Mouse (Mus musculus): ENCODE data around the gene Hdac10. TPM values are rescaled to one million over a fixed set of nuclear protein-coding genes. Genes with fewer than 3 reads are reported as not detected.
A peak's percentile ranks its signal among the peaks of the same experiment; 100 is the strongest.

The Hdac10 gene
- polyA plus RNA-seq, 1 experiment = 3.8 TPM

DNA sequence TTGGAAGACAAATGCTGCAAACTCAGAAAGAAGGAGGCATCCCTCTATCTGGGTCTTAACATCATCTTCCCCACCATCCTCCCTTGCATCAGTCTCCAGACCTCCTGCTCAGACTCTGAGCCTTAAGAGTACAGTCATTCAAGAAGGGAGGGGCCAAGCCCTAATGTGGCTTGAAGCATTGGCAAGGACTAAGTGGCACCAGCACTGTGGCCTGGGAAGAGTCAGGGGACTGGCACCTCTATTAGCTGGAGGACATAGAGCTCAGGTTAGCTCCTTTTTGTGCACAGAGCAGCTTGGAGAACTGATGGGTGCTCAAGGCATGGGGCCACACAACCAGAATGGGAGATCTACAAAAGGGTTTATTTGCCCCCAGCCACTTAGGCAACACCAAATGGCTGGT is 1.7 kb upstream of the Hdac10 start:
- Histone ChIP-seq H3K4me1 (peaks cover 53% of the 10 kb centered on the region), H3K27me3 (replicated peaks) (peaks cover 46% of the 10 kb centered on the region), H3K4me3 (replicated peaks) (no peak overlapping the region), H3K9me3 (peaks cover 9% of the 10 kb centered on the region; the same call in 1 of the 2 replicates), H3K36me3 (replicated peaks; ENCODE audit: low read length) (peaks cover 14% of the 10 kb centered on the region)
- no peak for TF ChIP-seq GATA1 (IDR thresholded peaks at IDR 0.05; ENCODE audit: borderline replicate concordance, low read length)

DNA sequence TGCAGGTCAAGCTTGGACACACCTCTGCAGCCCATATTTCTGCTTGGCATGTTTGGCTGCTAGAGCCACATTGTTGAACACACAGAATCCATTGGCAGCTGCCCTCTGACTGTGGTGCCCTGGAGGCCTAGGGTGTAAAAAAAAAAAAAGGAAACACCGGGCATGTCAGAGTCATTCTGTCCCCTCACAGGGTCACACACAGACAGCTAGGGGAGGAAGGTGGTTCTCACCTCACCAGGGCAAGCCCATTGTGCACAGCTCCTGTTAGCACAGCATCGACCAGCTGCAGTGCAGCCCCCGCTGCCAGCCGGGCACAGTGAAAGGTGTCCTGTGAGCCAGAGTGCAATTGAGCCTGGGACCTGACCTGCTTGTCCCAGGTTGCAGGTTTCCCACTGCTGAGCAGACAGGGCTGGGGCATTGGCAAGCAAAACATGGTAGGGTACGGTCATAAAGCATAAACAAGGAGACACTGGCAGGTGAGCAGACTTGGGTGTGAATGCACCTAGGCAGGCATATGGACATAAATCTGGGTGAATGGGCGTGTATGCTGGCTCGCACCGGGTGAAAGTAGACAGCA is 1.0 kb downstream of the Hdac10 start:
- peaks cover 67% of the 10 kb centered on the region for H3K4me1 ChIP-seq
- H3K27me3 ChIP-seq (replicated peaks) = peaks cover 28% of the 10 kb centered on the region
- TF ChIP-seq GATA1 (IDR thresholded peaks at IDR 0.05; ENCODE audit: borderline replicate concordance, low read length) = no peak
- TF ChIP-seq FLI1 (IDR thresholded peaks at IDR 0.05; ENCODE audit: low read length) = no peak
- H3K9me3 ChIP-seq = 0 out of 2 replicates have a peak, but pooled peaks cover 2% of the 10 kb centered on the region
- peaks cover 25% of the 10 kb centered on the region for H3K36me3 ChIP-seq (replicated peaks; ENCODE audit: low read length)
- peak overlapping the region; percentile 97 for H3K4me3 ChIP-seq (replicated peaks)

DNA sequence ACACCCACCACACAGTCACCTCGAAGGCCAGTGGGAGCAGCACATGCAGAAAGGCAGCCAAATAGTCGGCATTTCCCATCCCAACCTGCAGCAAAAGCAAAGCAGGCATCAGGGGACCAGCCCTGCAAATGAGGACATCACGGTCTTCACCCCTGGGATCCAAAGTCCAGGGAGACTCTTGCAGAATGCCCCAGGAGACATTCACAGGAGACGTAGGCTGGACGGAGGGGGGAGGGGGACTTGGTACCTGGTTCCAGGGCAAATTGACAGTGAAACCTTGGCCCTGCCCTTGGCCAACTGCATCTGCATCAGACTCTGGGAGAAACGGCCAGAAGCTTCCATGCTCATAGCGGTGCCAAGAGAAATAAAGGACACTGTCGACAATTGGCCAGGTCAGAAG is 1.9 kb downstream of the Hdac10 start:
- H3K36me3 ChIP-seq (replicated peaks; ENCODE audit: low read length) = peaks cover 25% of the 10 kb centered on the region
- H3K4me3 ChIP-seq (replicated peaks) = no peak overlapping the region
- TF ChIP-seq GATA1 (IDR thresholded peaks at IDR 0.05; ENCODE audit: borderline replicate concordance, low read length) (no peak), FLI1 (IDR thresholded peaks at IDR 0.05; ENCODE audit: low read length) (no peak)
- H3K4me1 ChIP-seq = peaks cover 69% of the 10 kb centered on the region
- peaks cover 19% of the 10 kb centered on the region for H3K27me3 ChIP-seq (replicated peaks)
- H3K9me3 ChIP-seq = no peaks in the 10 kb centered on the region

DNA sequence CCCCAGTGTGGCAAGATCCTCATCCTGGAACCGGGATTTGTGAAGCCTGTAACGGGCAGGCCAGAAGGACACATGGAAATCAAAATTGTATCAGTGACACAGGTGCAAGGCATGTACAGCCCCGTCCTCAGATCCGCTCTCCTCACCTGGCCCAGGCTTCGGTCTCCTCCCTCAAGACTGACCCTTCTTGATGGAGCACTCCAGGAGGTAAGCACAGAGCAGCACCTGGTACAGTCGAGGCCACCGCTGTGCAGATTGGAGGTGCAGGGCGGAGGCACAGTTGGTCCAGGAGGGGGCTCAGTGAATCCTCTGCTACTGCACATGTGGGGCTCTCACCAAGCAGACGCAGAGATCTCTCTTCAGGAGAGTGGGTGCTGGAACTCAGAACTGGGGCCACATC is 3.1 kb downstream of the Hdac10 start:
- Histone ChIP-seq H3K9me3 (no peaks in the 10 kb centered on the region), H3K27me3 (replicated peaks) (peaks cover 10% of the 10 kb centered on the region), H3K4me3 (replicated peaks) (no peak overlapping the region), H3K36me3 (replicated peaks; ENCODE audit: low read length) (peaks cover 31% of the 10 kb centered on the region), H3K4me1 (peaks cover 66% of the 10 kb centered on the region)
- TF ChIP-seq GATA1 (IDR thresholded peaks at IDR 0.05; ENCODE audit: borderline replicate concordance, low read length) (no peak), FLI1 (IDR thresholded peaks at IDR 0.05; ENCODE audit: low read length) (no peak)

DNA sequence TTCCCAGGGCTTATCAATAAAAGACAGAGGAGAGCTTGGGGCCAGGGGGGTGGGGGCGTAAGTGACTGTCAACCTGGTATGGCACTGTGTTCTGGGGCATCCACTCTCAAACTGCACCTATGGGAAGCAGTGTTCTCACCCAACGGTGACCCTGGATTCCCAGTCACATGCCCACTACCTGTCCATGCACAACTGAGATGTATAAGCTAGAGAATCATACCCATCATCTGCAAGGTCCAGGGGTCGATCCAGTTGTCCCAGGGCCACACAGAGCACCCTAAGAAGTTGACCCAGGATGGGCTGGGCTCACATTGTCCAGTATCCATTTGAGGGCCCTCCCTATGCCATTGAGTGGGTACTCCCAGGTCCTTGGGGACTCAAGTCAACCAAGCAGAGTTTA is 4.2 kb downstream of the Hdac10 start:
- Histone ChIP-seq H3K4me3 (replicated peaks) (no peak overlapping the region), H3K36me3 (replicated peaks; ENCODE audit: low read length) (peaks cover 41% of the 10 kb centered on the region), H3K9me3 (no peaks in the 10 kb centered on the region), H3K27me3 (replicated peaks) (no peaks in the 10 kb centered on the region), H3K4me1 (peaks cover 67% of the 10 kb centered on the region)
- TF ChIP-seq FLI1 (IDR thresholded peaks at IDR 0.05; ENCODE audit: low read length) (no peak), GATA1 (IDR thresholded peaks at IDR 0.05; ENCODE audit: borderline replicate concordance, low read length) (no peak)

DNA sequence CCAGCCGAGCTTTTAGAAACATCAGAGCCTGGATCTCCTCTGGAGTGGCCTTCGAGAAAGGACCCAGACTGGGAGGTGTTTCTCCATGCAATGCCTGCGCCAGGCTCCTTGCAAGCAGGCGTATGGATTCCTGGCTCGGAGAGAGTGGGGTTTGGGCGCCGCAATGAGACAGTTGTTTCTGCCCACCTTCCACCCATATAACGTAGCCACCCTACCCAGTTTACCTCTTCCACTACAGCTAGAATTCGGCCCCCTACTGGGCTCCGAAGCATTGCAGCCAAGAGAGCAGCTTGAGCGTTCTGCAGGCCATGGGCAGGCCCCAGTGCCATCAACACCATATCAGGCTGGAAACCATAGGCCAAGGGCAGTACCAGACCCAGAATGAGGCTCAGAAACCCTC is 4.9 kb downstream of the Hdac10 start:
- H3K36me3 ChIP-seq (replicated peaks; ENCODE audit: low read length) = peaks cover 48% of the 10 kb centered on the region
- H3K27me3 ChIP-seq (replicated peaks) = no peaks in the 10 kb centered on the region
- H3K9me3 ChIP-seq = no peaks in the 10 kb centered on the region
- H3K4me1 ChIP-seq = peaks cover 60% of the 10 kb centered on the region
- peak overlapping the region; percentile 97 for H3K4me3 ChIP-seq (replicated peaks)
- TF ChIP-seq FLI1 (IDR thresholded peaks at IDR 0.05; ENCODE audit: low read length) (no peak), GATA1 (IDR thresholded peaks at IDR 0.05; ENCODE audit: borderline replicate concordance, low read length) (no peak)

DNA sequence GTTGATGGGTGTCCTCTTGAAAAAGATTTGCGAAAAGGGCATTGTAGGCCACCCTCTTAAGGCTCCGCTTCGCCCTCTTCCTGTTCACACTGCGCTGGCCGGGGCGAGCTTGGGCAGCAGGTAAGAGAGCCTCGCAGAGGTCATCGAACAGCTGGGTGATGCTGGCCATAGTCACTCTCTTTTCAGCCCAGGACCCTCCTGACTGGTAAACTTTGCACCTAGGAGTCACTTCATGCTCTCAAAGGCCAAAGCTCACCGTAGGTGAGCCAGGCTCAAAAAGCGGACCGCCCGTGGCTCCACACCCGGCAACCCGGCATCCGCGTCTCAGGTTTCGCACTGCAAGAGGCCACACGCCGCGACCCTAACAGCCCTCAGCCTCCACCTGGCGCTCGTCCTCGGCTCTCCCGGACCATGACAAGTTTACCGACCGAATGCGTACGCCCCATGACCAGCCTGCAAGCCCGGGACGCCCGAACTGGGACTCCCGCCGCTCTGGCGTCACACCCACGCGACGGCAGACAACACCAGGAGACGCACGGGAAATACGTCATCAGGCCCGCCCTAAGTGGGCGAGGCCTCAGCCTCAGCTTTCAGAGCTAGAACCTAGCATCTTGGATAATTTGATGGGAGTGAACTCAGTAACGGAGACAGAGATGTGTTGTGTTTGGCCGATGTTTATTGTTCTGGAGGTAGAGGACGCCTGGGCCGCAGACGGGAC is 5.7 kb downstream of the Hdac10 start, which contains the start of gene Tubgcp6:
Gene Tubgcp6, minus strand, starts transcription at position 464 of the 718 bp plus-strand sequence.
- H3K4me1 ChIP-seq = peaks cover 55% of the 10 kb centered on the region
- peak within 1 kb of the TSS; percentile 97 for H3K4me3 ChIP-seq (replicated peaks)
- H3K36me3 ChIP-seq (replicated peaks; ENCODE audit: low read length) = peaks cover 55% of the 10 kb centered on the region
- no peaks in the 10 kb centered on the region for H3K27me3 ChIP-seq (replicated peaks)
- TF ChIP-seq FLI1 (IDR thresholded peaks at IDR 0.05; ENCODE audit: low read length) (no peak), GATA1 (IDR thresholded peaks at IDR 0.05; ENCODE audit: borderline replicate concordance, low read length) (no peak)
- no peaks in the 10 kb centered on the region for H3K9me3 ChIP-seq

DNA sequence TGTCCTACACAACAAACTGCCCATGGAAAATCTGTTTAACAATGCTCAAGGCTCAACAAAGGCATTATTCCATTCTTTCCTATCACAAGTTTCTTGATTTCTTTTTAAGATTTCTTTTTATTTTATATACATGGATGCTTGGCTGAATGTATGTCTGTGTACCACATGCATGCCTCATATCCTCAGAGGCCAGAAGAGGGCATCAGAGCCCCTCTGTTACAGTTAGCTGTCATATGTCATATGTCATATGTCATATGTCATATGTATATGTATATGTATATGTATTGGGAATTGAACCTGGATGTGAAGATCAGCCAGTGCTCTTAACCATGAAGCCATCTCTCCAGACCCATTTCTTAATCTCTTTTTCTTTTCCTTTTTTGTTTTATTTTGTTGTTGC is 10.5 kb downstream of the Hdac10 start:
- peaks cover 36% of the 10 kb centered on the region for H3K4me1 ChIP-seq
- no peaks in the 10 kb centered on the region for H3K27me3 ChIP-seq (replicated peaks)
- peaks cover 70% of the 10 kb centered on the region for H3K36me3 ChIP-seq (replicated peaks; ENCODE audit: low read length)
- H3K4me3 ChIP-seq (replicated peaks) = no peak overlapping the region
- H3K9me3 ChIP-seq = no peaks in the 10 kb centered on the region
- TF ChIP-seq GATA1 (IDR thresholded peaks at IDR 0.05; ENCODE audit: borderline replicate concordance, low read length) (no peak), FLI1 (IDR thresholded peaks at IDR 0.05; ENCODE audit: low read length) (no peak)

DNA sequence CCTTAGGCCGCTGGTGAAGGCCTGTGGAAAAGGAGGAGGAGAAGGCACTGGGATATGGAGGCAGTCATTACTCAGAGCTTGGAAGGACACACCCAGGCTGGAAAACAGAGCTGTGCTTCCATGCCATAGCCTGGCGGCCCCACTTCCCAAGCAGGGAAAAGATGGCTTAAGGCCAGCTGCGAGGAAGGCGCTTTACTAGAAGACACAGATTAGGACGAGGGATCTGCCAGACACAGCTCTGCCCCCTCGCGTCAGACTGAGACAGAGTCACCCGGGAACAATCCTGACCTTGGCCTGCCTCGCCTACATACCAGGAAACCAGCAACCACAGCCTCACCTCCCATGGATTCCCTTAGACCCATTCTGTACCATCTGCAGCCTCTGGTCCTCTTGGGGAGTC is 18.4 kb downstream of the Hdac10 start:
- Histone ChIP-seq H3K36me3 (replicated peaks; ENCODE audit: low read length) (peaks cover 95% of the 10 kb centered on the region), H3K4me3 (replicated peaks) (no peak overlapping the region), H3K4me1 (peaks cover 21% of the 10 kb centered on the region), H3K27me3 (replicated peaks) (no peaks in the 10 kb centered on the region), H3K9me3 (no peaks in the 10 kb centered on the region)
- no peak for TF ChIP-seq FLI1 (IDR thresholded peaks at IDR 0.05; ENCODE audit: low read length)
- no peak for TF ChIP-seq GATA1 (IDR thresholded peaks at IDR 0.05; ENCODE audit: borderline replicate concordance, low read length)

DNA sequence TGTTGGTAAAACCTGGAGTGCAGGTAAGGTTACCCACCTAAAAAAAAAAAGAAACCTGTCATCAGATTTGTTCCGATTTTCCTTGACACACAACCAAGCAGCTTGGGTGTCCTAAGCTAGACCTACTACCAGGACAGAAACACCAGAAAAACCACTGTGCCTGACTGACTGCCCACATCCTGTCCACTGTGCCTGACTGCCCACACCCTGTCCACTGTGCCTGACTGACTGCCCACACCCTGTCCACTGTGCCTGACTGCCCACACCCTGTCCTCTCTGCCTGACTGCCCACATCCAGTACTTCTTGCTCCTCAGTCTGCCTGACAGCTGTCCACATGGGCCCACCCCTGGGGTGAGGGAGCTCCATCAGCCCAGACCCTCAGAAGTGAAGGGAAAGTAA is 21.5 kb downstream of the Hdac10 start:
- H3K27me3 ChIP-seq (replicated peaks) = no peaks in the 10 kb centered on the region
- peaks cover 100% of the 10 kb centered on the region for H3K36me3 ChIP-seq (replicated peaks; ENCODE audit: low read length)
- H3K4me3 ChIP-seq (replicated peaks) = peak overlapping the region; percentile 60
- no peaks in the 10 kb centered on the region for H3K9me3 ChIP-seq
- peaks cover 21% of the 10 kb centered on the region for H3K4me1 ChIP-seq
- TF ChIP-seq FLI1 (IDR thresholded peaks at IDR 0.05; ENCODE audit: low read length) = no peak
- no peak for TF ChIP-seq GATA1 (IDR thresholded peaks at IDR 0.05; ENCODE audit: borderline replicate concordance, low read length)
